7 mouse cellular contexts compared by ENCODE assay signal in the genomic region with DNA sequence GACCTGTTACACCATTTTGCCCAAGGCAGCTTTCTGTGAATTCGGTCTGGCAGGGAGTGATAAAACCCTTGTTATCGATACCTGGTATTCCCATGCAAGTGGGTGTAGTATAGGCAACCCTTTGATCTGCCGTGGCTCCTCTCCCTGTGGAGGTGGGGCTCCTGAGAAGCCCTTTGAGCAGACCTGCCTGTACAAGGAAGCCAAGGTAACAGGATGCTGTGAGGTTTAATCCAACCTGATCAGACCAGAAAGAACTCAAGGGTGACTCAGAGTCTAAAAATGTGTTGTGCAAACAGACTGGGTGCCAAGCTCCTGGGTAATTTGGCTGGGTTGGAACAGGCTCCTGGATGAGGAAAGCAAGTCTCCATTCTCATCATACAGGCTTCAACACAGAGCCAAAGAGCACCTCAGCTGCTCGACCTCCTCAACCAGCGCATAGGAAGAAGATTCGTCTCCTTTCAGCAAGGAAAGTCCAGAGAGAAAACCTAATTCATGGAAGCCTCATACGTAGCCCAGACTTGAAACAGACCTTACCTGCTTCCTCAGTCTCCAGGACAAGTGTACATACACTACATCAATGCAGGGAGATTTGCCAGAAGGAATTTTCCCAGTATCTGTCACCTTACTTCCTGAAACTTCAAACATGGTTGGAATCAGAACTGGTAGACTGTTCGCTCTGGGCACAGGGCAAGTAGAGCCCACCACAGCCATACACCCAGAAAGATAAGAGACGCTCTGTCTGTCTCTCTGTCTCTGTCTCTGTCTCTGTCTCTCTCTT. TPM values are rescaled to one million over a fixed set of nuclear protein-coding genes. Genes with fewer than 3 reads are reported as not detected.
DNase-seq lines count a peak whose midpoint lies in the region; ATAC-seq lines count a peak whose summit lies in the region.

No protein-coding gene starts in this region.

- H3K4me2 ChIP-seq in kidney, embryonic 15.5 days: no peak overlapping the region

- H3K9ac ChIP-seq in kidney, embryonic 15.5 days: no peak overlapping the region

- ATAC-seq in kidney, embryonic 15.5 days (replicated peaks; ENCODE audit: low FRiP score): 0 out of 2 replicates have a peak, but pooled peaks have one; percentile 58
- ATAC-seq in monocyte, adult 5-6 weeks (replicated peaks; ENCODE audit: insufficient number of reproducible peaks, low FRiP score, low TSS enrichment, poor library complexity, severe bottlenecking): no peak

- H3K4me3 ChIP-seq in kidney, embryonic 15.5 days (replicated peaks): no peak overlapping the region

- 72% methylated on average over 9 of the region's 9 CpGs for WGBS in kidney, embryonic 15.5 days

- H3K9me3 ChIP-seq in kidney, embryonic 15.5 days (replicated peaks): no peaks in the 10 kb centered on the region

- no peak overlapping the region for H3K27ac ChIP-seq in kidney, embryonic 15.5 days

- peak; percentile 85 for DNase-seq in brain, adult 2 months (ENCODE audit: low read depth, low spot score)
- peak; percentile 21 to 22 for DNase-seq in cerebellum, postnatal 10 days
- peak; percentile 52 for DNase-seq in lung, postnatal 14 days
- no peak for DNase-seq in left cerebral cortex, adult 8-10 months (ENCODE audit: low spot score in 2 of 2)
- no peak for DNase-seq in gastrocnemius, postnatal 25 days

- no peaks in the 10 kb centered on the region for H3K36me3 ChIP-seq in kidney, embryonic 15.5 days

- no peaks in the 10 kb centered on the region for H3K27me3 ChIP-seq in kidney, embryonic 15.5 days

- H3K4me1 ChIP-seq in kidney, embryonic 15.5 days: no peaks in the 10 kb centered on the region

RNA-seq across cellular contexts. Expression of a gene that starts 29.5 kb away (rescaled TPM):
- polyA plus RNA-seq in kidney, embryonic 15.5 days (2015; fragmentation: Nextera tagmentation; extraction: Ambion mirVana): 7.3 and 8.2 TPM in 2 replicates
- 10 to 100 TPM; 19.1 to 24.0 (median 19.6) TPM for total RNA-seq in left cerebral cortex, adult 8-10 months (2022)
- 2.4 to 3.8 TPM (median 2.7 TPM) in 3 replicates for total RNA-seq in monocyte, adult 5-6 weeks (2017)
- total RNA-seq in gastrocnemius, postnatal 25 days (2021): 1 to 10 TPM; 2.4 to 2.5 TPM

RNA-seq across cellular contexts. Expression of a gene that starts 29.9 kb away (rescaled TPM):
- polyA plus RNA-seq in kidney, embryonic 15.5 days (2015; fragmentation: Nextera tagmentation; extraction: Ambion mirVana): 0.71 TPM in 1 of 2 replicates, not detected in the other
- 1 to 10 TPM; 3.3 to 4.9 (median 4.0) TPM for total RNA-seq in left cerebral cortex, adult 8-10 months (2022)
- 1.8 to 5.6 TPM (median 3.9 TPM) in 3 replicates for total RNA-seq in monocyte, adult 5-6 weeks (2017)
- under 1 TPM; 0.31 to 0.96 TPM for total RNA-seq in gastrocnemius, postnatal 25 days (2021)

Comparison
In these comparisons a context has a peak if more than half of its experiments do, and no peak if none do; other contexts are left out.
1. DNase-seq: peak in brain, adult 2 months (single experiment), cerebellum, postnatal 10 days (2 of 2) and lung, postnatal 14 days (single experiment); none in left cerebral cortex, adult 8-10 months (0 of 2) and gastrocnemius, postnatal 25 days (single experiment).